Mouse (Mus musculus): Measurements from ENCODE around the gene Ece1.

DNA sequence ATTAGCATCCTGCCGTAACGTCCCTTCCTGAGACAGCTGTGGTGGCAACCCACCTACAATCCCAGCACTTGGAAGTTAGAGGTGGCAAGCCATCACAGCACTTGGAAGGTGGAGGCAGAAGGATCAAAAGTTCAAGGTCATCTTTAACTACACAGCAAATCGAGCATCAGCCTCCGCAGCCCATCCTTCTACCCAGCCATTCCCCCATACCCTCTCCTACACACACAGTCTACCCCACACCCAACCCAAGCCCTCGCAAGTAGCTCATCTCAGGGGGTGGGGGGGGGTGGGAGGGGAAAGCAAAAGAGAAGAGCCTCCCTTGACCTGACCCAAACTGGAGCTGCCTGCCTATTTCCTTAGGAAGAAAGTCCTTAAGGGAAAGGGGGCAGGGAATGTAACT lies 25.3 kb upstream of the Ece1 start:
- TF ChIP-seq CTCF (IDR thresholded peaks at IDR 0.05; ENCODE audit: control insufficient read depth, insufficient read depth, insufficient replicate concordance, low read depth, low read length) (no peak), POLR2A (IDR thresholded peaks at IDR 0.05; ENCODE audit: control insufficient read depth, low read depth, low read length) (no peak)

Data from testis, adult 2 months (tissue).